Mouse (Mus musculus) hindlimb bud, embryonic 11.5 days (tissue): ENCODE data around the gene Gm4779.
"Not testable (repeated sequence)": the region's sequence is repeated elsewhere in the genome, so short reads cannot be mapped to it uniquely, and the experiment has no call there.

ENCODE experiments used
- DNase-seq: peaks from one replicate; pipeline ENCODE4 v3.0.0-alpha.2; 2012; ENCODE audit warnings: low read depth, low spot score; ENCODE audit errors: extremely low spot score

Gm4779 gene

DNA sequence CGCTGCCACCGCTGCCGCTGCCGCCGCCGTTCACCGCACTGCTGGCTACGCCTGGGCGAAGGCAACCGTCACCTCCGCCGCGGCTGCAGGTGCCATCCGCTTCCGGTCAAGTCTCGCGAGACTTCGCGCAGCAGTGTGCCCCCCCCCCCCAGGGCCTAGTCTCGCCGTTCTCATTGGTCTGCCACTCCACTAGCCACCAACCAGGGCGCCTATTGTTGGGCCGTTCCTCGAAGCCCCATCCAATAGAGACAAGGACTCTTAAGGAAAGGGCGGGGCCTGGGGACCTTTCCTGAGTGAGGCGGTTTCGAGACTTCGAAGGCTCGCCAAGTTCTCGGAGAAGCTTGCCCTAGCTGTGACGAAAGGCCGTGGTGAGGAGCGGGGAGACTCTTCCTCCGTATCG lies at the start of gene Gm4779, which contains the start of gene 8030474K03Rik:
Gm4779 (minus strand) TSS at position 82 of the 400 bp plus-strand sequence.
8030474K03Rik (plus strand) TSS at position 315 of the 400 bp plus-strand sequence.
- no peak for DNase-seq

- not testable (repeated sequence) for DNase-seq
These were observed 25.8 kb upstream of the Gm4779 start for GRCm38 (mm10) chrX:101819980-101820379.

DNA sequence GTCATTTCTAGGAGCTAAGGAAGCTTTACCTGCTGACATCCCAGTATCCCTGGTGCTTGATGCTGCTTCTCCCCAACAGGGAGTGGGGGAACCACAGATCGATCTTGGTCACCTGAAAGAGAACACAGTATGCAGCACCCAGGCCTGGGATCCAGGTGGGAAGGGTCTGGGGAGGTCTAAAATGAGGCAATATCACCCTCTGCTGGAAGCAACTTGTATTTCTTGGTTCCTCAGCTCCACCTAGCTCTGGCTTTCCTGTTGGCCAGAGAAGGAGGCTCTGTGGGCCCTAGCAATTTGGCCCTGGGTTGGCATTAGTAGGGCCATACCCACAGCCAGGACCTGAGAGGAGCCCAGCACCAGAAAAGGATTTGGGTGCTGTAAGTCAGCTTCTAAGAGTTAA lies 24.9 kb upstream of the Gm4779 start:
- DNase-seq = no peak

DNA sequence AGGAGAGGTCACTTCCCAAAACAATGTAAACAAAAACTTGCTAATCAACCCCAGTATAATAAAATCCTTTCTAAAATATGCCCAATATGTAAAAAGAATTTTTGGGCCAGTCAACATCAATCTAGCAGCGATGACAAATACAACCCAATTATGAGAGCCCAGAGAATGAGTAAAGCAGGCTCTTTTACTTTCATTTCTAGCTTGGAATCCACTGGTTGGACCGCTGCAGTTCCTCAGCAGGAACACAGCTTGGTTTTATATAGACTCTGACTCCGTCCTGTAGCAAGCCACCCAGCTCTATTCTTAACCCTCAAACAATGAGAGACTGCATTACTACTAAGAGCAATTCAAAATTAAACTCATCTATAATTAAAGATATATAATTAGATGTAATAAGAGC lies 17.5 kb upstream of the Gm4779 start:
- DNase-seq = no peak

DNA sequence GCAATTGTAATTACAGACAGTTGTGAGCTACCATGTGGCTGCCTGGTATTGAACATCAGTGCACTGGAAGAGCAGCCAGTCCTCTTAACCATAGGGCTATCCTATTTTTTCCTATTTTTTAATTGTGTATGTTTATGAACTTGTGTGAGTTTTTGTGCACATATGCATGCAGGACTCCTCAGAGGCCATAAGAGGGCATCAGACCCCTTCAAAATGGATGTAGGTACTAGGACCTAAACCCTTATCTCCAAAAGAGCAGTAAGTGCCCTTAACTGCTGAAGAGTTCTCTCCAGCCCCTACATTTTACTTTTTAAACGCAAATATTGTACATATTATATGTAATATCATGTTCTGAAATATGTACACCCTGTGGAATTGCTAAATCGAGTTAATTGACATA lies 11.3 kb upstream of the Gm4779 start:
- DNase-seq = no peak

DNA sequence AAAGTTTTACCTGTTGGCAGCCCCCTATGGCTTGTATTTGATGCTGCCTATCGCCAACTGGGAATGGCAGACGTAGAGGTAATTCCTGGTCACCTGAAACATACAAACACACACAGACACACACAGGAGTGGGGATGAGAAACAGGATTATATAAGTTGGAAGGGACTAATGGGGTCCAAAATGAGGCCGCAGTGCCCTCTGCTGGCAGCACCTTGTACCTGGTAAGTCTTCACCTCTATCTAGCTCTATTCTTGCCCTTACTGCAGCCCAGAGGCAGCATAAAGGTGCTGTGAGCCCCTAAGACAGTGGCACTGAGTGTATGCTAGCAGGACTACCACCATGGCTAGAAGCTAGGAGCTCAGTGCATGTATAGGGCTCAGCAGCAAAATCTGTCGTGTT lies 2.7 kb downstream of the Gm4779 start:
- DNase-seq = no peak

GRCm38 (mm10) chrX:101772035-101772434 lies 22.2 kb downstream of the Gm4779 start:
- peak; percentile 12 for DNase-seq

- no peak for DNase-seq
These were observed 23.9 kb downstream of the Gm4779 start for GRCm38 (mm10) chrX:101770307-101770706.

DNA sequence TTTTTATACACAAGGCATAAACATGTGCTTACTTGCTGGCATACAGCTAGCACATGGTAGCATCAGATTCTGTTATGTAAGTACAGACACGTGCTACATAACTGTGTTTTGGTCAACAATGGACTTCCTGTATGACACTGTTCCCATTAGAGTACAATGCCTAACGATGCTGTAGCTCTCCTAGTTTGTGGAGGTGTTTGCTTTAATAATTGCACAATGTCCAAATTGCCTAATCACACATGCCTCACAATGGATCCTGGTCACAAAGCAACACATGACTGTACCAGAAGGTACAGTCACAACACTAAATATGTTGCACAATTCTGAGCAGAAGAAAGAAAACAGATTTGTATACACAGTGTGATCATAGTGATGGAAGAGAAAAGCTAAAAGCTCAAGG lies 24.7 kb downstream of the Gm4779 start:
- no peak for DNase-seq

- no peak for DNase-seq
These were observed 26.9 kb downstream of the Gm4779 start for GRCm38 (mm10) chrX:101767280-101767679.

- no peak for DNase-seq
These were observed 29.1 kb downstream of the Gm4779 start for GRCm38 (mm10) chrX:101765111-101765510.

DNA sequence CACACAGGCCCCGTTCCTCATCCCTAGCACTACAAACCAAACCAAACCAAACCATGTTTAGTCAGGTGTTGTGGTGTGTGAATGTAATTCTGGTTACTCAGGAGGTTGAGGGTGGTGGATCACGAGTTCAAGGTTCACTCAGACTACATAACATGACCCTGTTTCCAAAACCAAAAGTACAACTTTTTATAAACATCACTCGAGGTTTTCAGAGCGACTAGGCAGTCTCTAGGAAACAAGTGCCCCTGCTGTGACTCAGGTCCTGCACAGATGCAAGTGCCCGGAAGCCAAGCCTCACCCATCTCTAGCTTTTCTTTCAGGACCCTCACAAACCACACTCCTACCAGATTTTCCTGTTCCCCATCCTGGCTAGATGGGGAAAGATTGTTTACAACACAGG lies 29.6 kb downstream of the Gm4779 start:
- DNase-seq = no peak

- no peak for DNase-seq
These were observed 39.7 kb downstream of the Gm4779 start for GRCm38 (mm10) chrX:101754478-101754877.

DNA sequence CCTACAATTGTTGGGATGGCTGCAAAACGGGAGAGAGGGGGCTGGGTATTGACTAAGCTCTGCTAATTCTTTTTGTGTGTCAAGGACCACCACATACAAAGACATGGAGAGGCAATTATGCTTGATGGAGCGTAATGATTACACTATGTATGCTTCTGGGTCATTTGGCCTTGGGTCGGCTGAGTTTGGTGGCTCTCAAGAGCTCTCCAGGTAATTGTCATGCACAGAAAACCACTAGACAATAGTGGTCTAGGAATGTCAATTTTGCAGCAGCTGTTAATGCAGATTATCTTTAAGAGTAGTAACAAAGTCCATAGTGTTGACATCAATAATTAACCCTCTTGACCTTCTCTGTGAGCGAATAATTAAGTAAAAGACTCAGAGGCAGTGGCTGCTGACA lies 44.1 kb downstream of the Gm4779 start:
- no peak for DNase-seq

GRCm38 (mm10) chrX:101741064-101741433 lies 53.2 kb downstream of the Gm4779 start:
- no peak for DNase-seq

- no peak for DNase-seq
These were observed 53.7 kb downstream of the Gm4779 start for GRCm38 (mm10) chrX:101740335-101741063.
